Mouse (Mus musculus) left cerebral cortex, adult 2 months (tissue): ENCODE data around the gene Ddx6. TPM values are rescaled to one million over a fixed set of nuclear protein-coding genes. Genes with fewer than 3 reads are reported as not detected.

Experiments used
- DNase-seq, 2 experiments: peaks; one replicate each; pipeline ENCODE4 v3.0.0; 2021 to 2022; ENCODE audit warnings: low spot score in 2 of 2, mixed read lengths in 1 of 2; ENCODE audit errors: extremely low spot score in 1 of 2
- H3K27ac ChIP-seq: fragments of 200-600 bp; 2 replicates; pipeline ENCODE4 v1.8.1; 2022
- H3K4me3 ChIP-seq: fragments of 200-600 bp; 2 replicates; pipeline ENCODE4 v1.8.1; 2022
- CTCF ChIP-seq: fragments of 200-600 bp; IDR thresholded peaks from 2 replicates; pipeline ENCODE4 v1.8.1; 2022; ENCODE audit warnings: antibody characterized with exemption, mild to moderate bottlenecking, moderate library complexity
- intact Hi-C: fragments of 180-260 bp; cut with DNase I; formaldehyde crosslinking; loops from one replicate; pipeline ENCODE4 v1.15.1; 2025
- total RNA-seq, 2 experiments: library from RNA; stranded (reverse); gene quantifications; 2 replicates each; pipeline ENCODE4 v1.2.3; 2021

The Ddx6 gene
- total RNA-seq, 2 experiments from 2014 or later: 145 to 148 TPM

- intact Hi-C loops: no loop called here
- TF ChIP-seq CTCF: no peak
- H3K27ac ChIP-seq: no peak overlapping the region
- no peak for DNase-seq
- no peak overlapping the region for H3K4me3 ChIP-seq
These were observed 42.3 kb downstream of the Ddx6 start for GRCm38 (mm10) chr9:44647026-44647425.

GRCm38 (mm10) chr9:44647656-44648055, 43.0 kb downstream of the Ddx6 start:
- no peak for DNase-seq
- Histone ChIP-seq H3K27ac (no peak overlapping the region), H3K4me3 (no peak overlapping the region)
- intact Hi-C loops: no loop called here
- no peak for TF ChIP-seq CTCF

DNA sequence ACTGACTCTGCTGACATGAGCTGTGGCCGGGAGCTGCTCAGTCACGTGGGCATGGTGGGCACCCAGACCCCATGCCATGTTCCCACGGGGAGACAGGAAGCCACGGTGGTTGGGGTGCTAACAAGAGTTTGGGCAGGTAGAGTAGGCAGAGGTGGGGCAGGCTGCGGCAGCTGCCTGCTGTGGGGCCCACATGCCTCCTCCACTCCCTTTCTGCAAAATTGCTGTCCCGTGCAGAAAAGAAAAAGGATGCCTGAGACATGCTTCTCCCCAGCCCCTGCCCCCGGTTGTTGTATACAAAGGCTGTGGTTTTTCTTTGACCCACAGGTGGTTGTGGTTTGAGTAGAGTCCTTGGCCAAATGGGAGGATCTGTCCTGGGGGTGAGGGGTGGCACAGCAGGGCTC, 44.2 kb downstream of the Ddx6 start:
- H3K27ac ChIP-seq: no peak overlapping the region
- intact Hi-C loops: no loop called here
- no peak for TF ChIP-seq CTCF
- H3K4me3 ChIP-seq: no peak overlapping the region
- DNase-seq: no peak

- DNase-seq: peak; percentile 65 to 68
- intact Hi-C loops: loop anchor here (1.0 to 5.0 kb wide), 2 partner anchors 150 to 198 kb away; partner anchors contain the start of gene Upk2
- no peak overlapping the region for H3K27ac ChIP-seq
- H3K4me3 ChIP-seq: no peak overlapping the region
- TF ChIP-seq CTCF: peak; percentile 87
These were observed 47.3 kb downstream of the Ddx6 start for GRCm38 (mm10) chr9:44652027-44652426.

DNA sequence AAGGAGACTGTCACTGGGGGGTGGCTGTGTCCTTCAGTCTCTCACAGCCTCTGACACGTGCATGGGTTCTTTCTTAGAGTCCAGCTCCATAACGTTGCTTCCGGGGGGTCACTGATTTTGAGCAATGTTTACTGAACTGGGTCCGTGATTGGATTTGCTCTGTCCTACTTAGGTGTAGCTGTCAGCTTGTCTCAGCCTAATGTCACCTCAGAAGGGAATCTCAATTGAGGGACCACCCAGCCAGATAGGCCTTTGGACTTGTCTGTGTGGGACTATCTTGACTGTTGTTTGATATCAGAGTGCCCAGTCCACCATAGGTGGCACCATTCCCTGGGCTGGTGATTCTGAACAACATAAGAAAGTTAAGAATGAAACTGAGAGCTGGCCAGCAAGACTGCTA, 49.2 kb downstream of the Ddx6 start:
- TF ChIP-seq CTCF: no peak
- no peak for DNase-seq
- no peak overlapping the region for H3K4me3 ChIP-seq
- H3K27ac ChIP-seq: no peak overlapping the region
- intact Hi-C loops: loop anchor here (5.0 kb wide), 1 partner anchor 152 kb away; no protein-coding TSS in a partner anchor

DNA sequence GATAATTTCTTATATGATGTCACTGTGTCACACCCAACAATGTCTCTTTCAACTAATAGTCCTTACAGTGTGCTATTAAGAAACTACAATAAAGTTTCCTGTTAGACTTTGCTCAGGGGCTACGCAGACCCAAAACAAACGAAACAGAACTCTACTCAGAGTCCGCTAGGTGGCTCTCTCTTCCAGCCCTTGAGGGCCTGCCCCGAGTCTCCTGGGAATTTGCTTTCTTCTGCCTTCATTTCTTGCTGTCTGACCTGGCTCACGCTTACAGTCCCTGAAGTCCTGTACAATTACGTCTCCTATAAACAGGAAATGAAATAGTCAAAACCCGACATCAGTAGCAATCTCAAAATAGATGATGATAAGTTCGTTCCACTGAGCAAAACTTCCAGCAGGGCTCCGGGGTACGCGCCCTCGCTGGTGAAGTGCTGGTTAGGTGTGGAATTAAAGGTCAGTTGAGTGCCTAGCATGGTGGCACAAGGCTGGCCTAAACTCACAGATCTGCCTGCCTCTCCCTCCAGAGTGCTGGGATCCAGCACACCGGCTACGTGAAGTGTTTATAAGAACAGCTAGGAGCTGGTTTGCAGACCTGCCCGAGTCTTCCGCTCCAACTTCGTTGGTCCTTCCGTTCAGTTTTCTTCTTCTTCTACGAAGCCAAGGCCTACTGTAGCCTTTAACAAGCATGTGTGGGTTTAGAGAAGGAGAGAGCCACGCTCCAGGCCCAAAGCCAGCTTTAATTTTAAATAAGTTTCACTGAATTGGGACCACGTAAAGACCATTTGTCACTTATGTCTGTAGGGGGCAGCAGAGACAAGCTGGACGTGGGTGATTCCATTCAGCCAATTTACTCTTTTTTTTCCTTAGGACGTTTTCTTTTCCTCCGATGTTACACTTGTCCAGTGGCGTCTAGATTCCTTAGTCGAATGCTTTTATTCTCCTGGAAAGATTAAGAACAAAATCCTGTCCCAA, 50.7 kb downstream of the Ddx6 start:
- intact Hi-C loops: loop anchor here (1.0 kb wide), 2 partner anchors 30 to 79 kb away; no protein-coding TSS in a partner anchor
- Histone ChIP-seq H3K27ac (no peak overlapping the region), H3K4me3 (peak overlapping the region; percentile 39)
- peak; percentile 81 for TF ChIP-seq CTCF
- DNase-seq: peak; percentile 48 to 50

DNA sequence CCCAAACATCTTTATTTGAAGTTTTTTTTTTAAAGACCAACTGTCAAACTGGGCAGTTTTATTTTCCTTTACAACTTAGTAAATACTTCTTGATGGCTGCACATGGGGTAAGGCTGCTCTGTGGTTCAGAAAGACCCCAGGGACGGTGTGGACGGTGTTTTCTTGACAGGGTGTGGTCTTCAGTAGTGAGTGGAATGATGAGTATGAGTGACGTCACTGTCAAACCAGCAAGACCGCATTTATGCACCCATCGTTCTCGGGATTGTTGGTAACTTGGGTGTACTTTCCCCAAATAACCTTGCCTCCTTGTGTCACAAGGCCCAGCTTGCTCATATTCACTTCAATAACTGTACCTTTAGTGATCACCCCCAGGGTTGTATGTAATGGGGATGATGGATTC, 59.0 kb downstream of the Ddx6 start:
- intact Hi-C loops: no loop called here
- no peak for TF ChIP-seq CTCF
- no peak overlapping the region for H3K4me3 ChIP-seq
- H3K27ac ChIP-seq: no peak overlapping the region
- no peak for DNase-seq

DNA sequence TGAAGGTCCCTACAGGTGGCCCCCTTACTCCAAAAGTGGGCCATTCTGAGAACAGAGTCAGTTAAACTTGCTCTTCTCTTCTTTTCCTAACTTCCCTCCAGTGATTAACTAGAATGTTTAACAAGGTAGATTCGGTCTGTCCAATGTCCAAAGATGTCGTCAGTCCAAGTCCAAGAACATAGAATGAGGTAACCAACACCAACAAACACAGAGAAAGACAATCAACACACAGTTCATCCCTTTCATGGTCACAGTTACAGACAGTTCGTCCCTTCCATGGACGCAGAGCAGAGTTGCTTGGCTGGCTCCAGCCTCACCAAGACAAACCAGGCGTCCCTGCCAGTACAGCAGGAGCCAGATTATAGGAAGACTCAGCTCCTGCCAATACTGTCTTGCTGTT, 66.7 kb downstream of the Ddx6 start:
- H3K4me3 ChIP-seq: no peak overlapping the region
- DNase-seq: no peak
- intact Hi-C loops: no loop called here
- H3K27ac ChIP-seq: no peak overlapping the region
- TF ChIP-seq CTCF: no peak

DNA sequence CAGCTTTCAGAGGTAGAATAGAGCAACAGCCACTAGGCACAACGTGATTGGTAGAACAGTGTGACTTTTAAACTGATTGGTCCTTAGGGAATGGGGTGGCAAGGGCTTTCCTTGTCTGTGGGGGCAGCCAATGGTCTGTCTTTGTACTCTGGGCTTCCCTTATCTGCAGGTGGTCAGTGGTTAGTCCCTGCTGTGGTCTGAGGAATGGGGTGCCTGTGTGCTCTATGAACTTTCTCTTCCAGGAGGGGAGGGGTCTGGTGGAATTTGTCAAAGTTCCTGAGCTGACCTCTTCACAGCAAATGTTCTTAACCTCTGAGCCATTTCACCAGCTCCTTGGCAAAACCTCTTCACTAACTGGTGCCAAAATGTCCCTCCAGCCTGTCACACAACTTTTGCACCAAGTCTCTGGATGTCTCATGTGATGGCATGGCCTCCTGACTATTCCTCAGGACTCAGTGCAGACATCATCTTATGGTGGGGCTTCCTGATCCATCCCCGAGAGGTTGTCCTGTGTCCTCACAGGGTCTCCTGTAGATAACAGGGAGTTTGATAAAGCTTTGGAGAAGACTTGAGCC, 67.7 kb downstream of the Ddx6 start:
- H3K27ac ChIP-seq: no peak overlapping the region
- intact Hi-C loops: no loop called here
- TF ChIP-seq CTCF: no peak
- no peak overlapping the region for H3K4me3 ChIP-seq
- DNase-seq: no peak

- intact Hi-C loops: no loop called here
- Histone ChIP-seq H3K4me3 (no peak within 1 kb of the TSS), H3K27ac (no peak within 1 kb of the TSS)
- DNase-seq: no peak
- no peak for TF ChIP-seq CTCF
These were observed 68.3 kb downstream of the Ddx6 start, which contains the start of gene Treh for GRCm38 (mm10) chr9:44673005-44673404. Gene Treh, plus strand, starts transcription at chr9:44673233.

DNA sequence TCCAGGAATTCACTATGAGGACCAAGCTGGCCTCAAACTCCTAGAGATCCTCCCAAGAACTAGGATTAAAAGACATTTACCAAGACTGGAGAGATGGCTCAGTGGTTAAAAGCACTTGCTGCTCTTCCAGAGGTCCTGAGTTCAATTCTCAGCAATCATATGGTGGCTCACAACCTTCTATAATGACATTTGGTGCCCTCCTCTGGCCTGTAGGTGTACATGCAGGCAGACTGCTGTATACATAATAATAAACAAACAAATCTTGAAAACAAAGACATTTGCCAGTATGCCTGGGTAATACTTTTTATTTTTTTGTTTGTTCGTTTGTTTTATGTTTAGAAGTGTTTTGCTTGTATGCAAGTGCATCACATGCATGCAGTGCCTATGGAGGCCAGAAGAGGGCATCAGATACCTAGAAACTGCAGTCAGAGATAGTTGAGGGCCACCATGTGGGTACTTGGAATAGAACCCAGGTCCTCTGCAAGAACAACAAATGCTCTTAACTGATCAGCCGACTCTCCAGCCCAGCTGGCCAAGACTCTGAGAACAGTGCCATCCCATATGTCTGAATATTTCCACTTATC, 73.7 kb downstream of the Ddx6 start:
- intact Hi-C loops: no loop called here

GRCm38 (mm10) chr9:44679565-44679964, 74.9 kb downstream of the Ddx6 start:
- no peak for TF ChIP-seq CTCF
- DNase-seq: no peak
- no peak overlapping the region for H3K4me3 ChIP-seq
- no peak overlapping the region for H3K27ac ChIP-seq
- intact Hi-C loops: no loop called here

More for the DNA sequence above, 73.7 kb downstream of the Ddx6 start:
- DNase-seq: no peak
- Histone ChIP-seq H3K4me3 (no peak overlapping the region), H3K27ac (no peak overlapping the region)
- peak; percentile 28 for TF ChIP-seq CTCF
